In the genomic region with DNA sequence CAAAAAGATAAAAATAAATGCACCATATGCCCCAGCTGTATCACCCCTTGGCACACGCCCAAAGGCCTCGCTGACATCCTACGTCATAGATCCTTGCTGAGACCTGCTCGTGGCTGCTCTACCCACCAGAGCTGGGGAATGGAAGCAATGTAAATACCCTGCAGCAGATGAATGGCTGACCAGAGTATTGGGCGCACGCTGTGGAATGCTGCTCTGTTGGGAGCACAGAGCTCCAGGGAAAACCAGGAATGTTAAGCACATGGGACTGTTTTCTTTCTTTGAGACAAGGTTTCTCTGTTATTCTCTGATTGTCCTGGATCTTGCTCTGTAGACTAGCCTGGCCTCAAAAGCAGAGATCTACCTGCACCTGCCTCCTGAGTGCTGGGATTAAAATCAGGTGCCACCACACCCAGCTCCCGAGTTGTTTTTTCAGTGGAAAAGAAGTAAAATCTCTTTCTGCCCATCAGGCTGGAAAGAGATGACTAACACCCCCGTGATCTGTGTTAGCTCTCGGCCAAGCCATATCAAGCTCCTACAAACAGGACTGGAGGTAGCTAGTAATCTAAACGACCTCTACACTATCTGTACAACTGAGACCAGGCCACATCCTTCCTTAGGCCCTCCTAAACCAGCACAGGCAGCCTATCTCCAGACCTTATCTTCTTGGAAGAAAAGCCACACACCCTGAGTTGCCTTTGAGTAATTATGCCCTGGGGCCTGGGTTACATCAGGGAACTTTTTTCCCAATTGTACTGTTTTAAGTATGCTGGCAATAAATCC, we compare ENCODE assay signal across 8 mouse cellular contexts. TPM values are rescaled to one million over a fixed set of nuclear protein-coding genes. Genes with fewer than 3 reads are reported as not detected.
DNase-seq lines count a peak whose midpoint lies in the region; ATAC-seq lines count a peak whose summit lies in the region.

No protein-coding gene starts in this region.

- no peaks in the 10 kb centered on the region for H3K27me3 ChIP-seq in forebrain, embryonic 14.5 days (replicated peaks; ENCODE audit: control insufficient read depth, insufficient read depth, low read length)
- H3K27me3 ChIP-seq in forebrain, embryonic 16.5 days (replicated peaks; ENCODE audit: control insufficient read depth, insufficient read depth, low read length) = no peaks in the 10 kb centered on the region
- no peaks in the 10 kb centered on the region for H3K27me3 ChIP-seq in stomach, embryonic 15.5 days (replicated peaks)
- no peaks in the 10 kb centered on the region for H3K27me3 ChIP-seq in forebrain, embryonic 12.5 days

- DNase-seq in forebrain, embryonic 14.5 days (ENCODE audit: low spot score) = peak; percentile 34
- DNase-seq in ovary, adult 18-20 months (ENCODE audit: low spot score) = peak; percentile 29
- no peak for DNase-seq in ovary, postnatal 14 days (ENCODE audit: low spot score)
- peak; percentile 46 to 58 for DNase-seq in cerebellum, postnatal 14 days
- DNase-seq in kidney, postnatal 14 days = peak; percentile 44

- no peak overlapping the region for H3K9ac ChIP-seq in forebrain, embryonic 14.5 days (ENCODE audit: low read length)
- H3K9ac ChIP-seq in forebrain, embryonic 16.5 days (replicated peaks; ENCODE audit: low read depth, low read length) = no peak overlapping the region
- H3K9ac ChIP-seq in stomach, embryonic 15.5 days = no peak overlapping the region
- no peak overlapping the region for H3K9ac ChIP-seq in forebrain, embryonic 12.5 days

- H3K4me2 ChIP-seq in forebrain, embryonic 14.5 days (ENCODE audit: low read length) = no peak overlapping the region
- no peak overlapping the region for H3K4me2 ChIP-seq in forebrain, embryonic 16.5 days (ENCODE audit: low read length)
- 0 out of 2 replicates have a peak overlapping the region, but pooled peaks have one; percentile 29 for H3K4me2 ChIP-seq in stomach, embryonic 15.5 days
- no peak overlapping the region for H3K4me2 ChIP-seq in forebrain, embryonic 12.5 days

- no peak for ATAC-seq in forebrain, embryonic 14.5 days
- ATAC-seq in forebrain, embryonic 16.5 days = no peak
- peak; percentile 80 for ATAC-seq in stomach, embryonic 15.5 days (ENCODE audit: insufficient read depth, low FRiP score, low read depth)
- no peak for ATAC-seq in forebrain, embryonic 12.5 days (ENCODE audit: low FRiP score)

- no peak overlapping the region for H3K4me3 ChIP-seq in forebrain, embryonic 14.5 days (ENCODE audit: low read depth, low read length)
- no peak overlapping the region for H3K4me3 ChIP-seq in forebrain, embryonic 16.5 days (replicated peaks; ENCODE audit: low read length)
- no peak overlapping the region for H3K4me3 ChIP-seq in stomach, embryonic 15.5 days (replicated peaks)
- H3K4me3 ChIP-seq in forebrain, embryonic 12.5 days (replicated peaks) = no peak overlapping the region

- WGBS in forebrain, embryonic 14.5 days = 48% methylated on average over 10 of the region's 10 CpGs
- 51% methylated on average over 10 of the region's 10 CpGs for whole genome bisulfite sequencing in forebrain, embryonic 16.5 days
- WGBS in stomach, embryonic 15.5 days = 20% methylated on average over 10 of the region's 10 CpGs
- 55% methylated on average over 10 of the region's 10 CpGs for WGBS in forebrain, embryonic 12.5 days

- H3K27ac ChIP-seq in forebrain, embryonic 14.5 days (ENCODE audit: low read depth, low read length) = no peak overlapping the region
- no peak overlapping the region for H3K27ac ChIP-seq in forebrain, embryonic 16.5 days (ENCODE audit: low read length)
- H3K27ac ChIP-seq in stomach, embryonic 15.5 days = peak overlapping the region; percentile 70
- H3K27ac ChIP-seq in forebrain, embryonic 12.5 days = no peak overlapping the region

- peaks cover 22% of the 10 kb centered on the region for H3K36me3 ChIP-seq in forebrain, embryonic 14.5 days (ENCODE audit: control insufficient read depth, insufficient read depth, low read length)
- peaks cover 3% of the 10 kb centered on the region; the same call in 1 of the 2 replicates for H3K36me3 ChIP-seq in forebrain, embryonic 16.5 days (ENCODE audit: control insufficient read depth, insufficient read depth)
- peaks cover 7% of the 10 kb centered on the region for H3K36me3 ChIP-seq in stomach, embryonic 15.5 days
- H3K36me3 ChIP-seq in forebrain, embryonic 12.5 days (replicated peaks) = peaks cover 21% of the 10 kb centered on the region

- H3K4me1 ChIP-seq in forebrain, embryonic 14.5 days (ENCODE audit: control insufficient read depth, insufficient read depth, low read length) = no peaks in the 10 kb centered on the region
- no peaks in the 10 kb centered on the region for H3K4me1 ChIP-seq in forebrain, embryonic 16.5 days (replicated peaks; ENCODE audit: control insufficient read depth, insufficient read depth, low read length)
- peaks cover 11% of the 10 kb centered on the region for H3K4me1 ChIP-seq in stomach, embryonic 15.5 days
- no peaks in the 10 kb centered on the region for H3K4me1 ChIP-seq in forebrain, embryonic 12.5 days

- H3K9me3 ChIP-seq in forebrain, embryonic 14.5 days (replicated peaks; ENCODE audit: control insufficient read depth, low read length) = no peaks in the 10 kb centered on the region
- no peaks in the 10 kb centered on the region for H3K9me3 ChIP-seq in forebrain, embryonic 16.5 days (ENCODE audit: control insufficient read depth, low read length)
- no peaks in the 10 kb centered on the region for H3K9me3 ChIP-seq in stomach, embryonic 15.5 days
- no peaks in the 10 kb centered on the region for H3K9me3 ChIP-seq in forebrain, embryonic 12.5 days

RNA-seq across cellular contexts. Expression of a gene that starts 12.3 kb away (rescaled TPM):
- polyA plus RNA-seq in forebrain, embryonic 14.5 days (2014; fragmentation: Nextera tagmentation; extraction: Ambion mirVana) = 293 and 334 TPM in 2 replicates
- polyA plus RNA-seq in forebrain, embryonic 16.5 days (2015; fragmentation: Nextera tagmentation; extraction: Ambion mirVana) = 286 and 291 TPM in 2 replicates
- polyA plus RNA-seq in stomach, embryonic 15.5 days (2015; fragmentation: Nextera tagmentation; extraction: Ambion mirVana) = 220 and 221 TPM in 2 replicates
- 283 and 295 TPM in 2 replicates for polyA plus RNA-seq in forebrain, embryonic 12.5 days (2016; fragmentation: Nextera tagmentation; extraction: Ambion mirVana)

RNA-seq across cellular contexts. Expression of a gene that starts 39.4 kb away (rescaled TPM):
- polyA plus RNA-seq in forebrain, embryonic 14.5 days (2014; fragmentation: Nextera tagmentation; extraction: Ambion mirVana) = 16.4 and 21.8 TPM in 2 replicates
- polyA plus RNA-seq in forebrain, embryonic 16.5 days (2015; fragmentation: Nextera tagmentation; extraction: Ambion mirVana) = 20.0 and 20.7 TPM in 2 replicates
- polyA plus RNA-seq in stomach, embryonic 15.5 days (2015; fragmentation: Nextera tagmentation; extraction: Ambion mirVana) = 19.3 and 22.0 TPM in 2 replicates
- 36.6 and 39.0 TPM in 2 replicates for polyA plus RNA-seq in forebrain, embryonic 12.5 days (2016; fragmentation: Nextera tagmentation; extraction: Ambion mirVana)

RNA-seq across cellular contexts. Expression of a gene that starts 52.1 kb away (rescaled TPM):
- 14.2 and 16.4 TPM in 2 replicates for polyA plus RNA-seq in forebrain, embryonic 14.5 days (2014; fragmentation: Nextera tagmentation; extraction: Ambion mirVana)
- polyA plus RNA-seq in forebrain, embryonic 16.5 days (2015; fragmentation: Nextera tagmentation; extraction: Ambion mirVana) = 20.3 and 21.7 TPM in 2 replicates
- polyA plus RNA-seq in stomach, embryonic 15.5 days (2015; fragmentation: Nextera tagmentation; extraction: Ambion mirVana) = 17.0 and 17.5 TPM in 2 replicates
- 21.4 and 23.0 TPM in 2 replicates for polyA plus RNA-seq in forebrain, embryonic 12.5 days (2016; fragmentation: Nextera tagmentation; extraction: Ambion mirVana)

RNA-seq across cellular contexts. Expression of a gene that starts 56.2 kb away (rescaled TPM):
- polyA plus RNA-seq in forebrain, embryonic 14.5 days (2014; fragmentation: Nextera tagmentation; extraction: Ambion mirVana) = 225 and 235 TPM in 2 replicates
- 230 and 233 TPM in 2 replicates for polyA plus RNA-seq in forebrain, embryonic 16.5 days (2015; fragmentation: Nextera tagmentation; extraction: Ambion mirVana)
- polyA plus RNA-seq in stomach, embryonic 15.5 days (2015; fragmentation: Nextera tagmentation; extraction: Ambion mirVana) = 119 and 124 TPM in 2 replicates
- polyA plus RNA-seq in forebrain, embryonic 12.5 days (2016; fragmentation: Nextera tagmentation; extraction: Ambion mirVana) = 242 and 252 TPM in 2 replicates
